Mouse (Mus musculus): Measurements from ENCODE around the gene Klf16. TPM values are rescaled to one million over a fixed set of nuclear protein-coding genes. Genes with fewer than 3 reads are reported as not detected.

Gene Klf16
- total and polyA plus RNA-seq, 3 experiments: 14.1 to 94.0 (median 38.2) TPM

- no peak for TF ChIP-seq ELF1 (IDR thresholded peaks at IDR 0.05; ENCODE audit: low read depth, low read length)
- TF ChIP-seq ZNF384 (IDR thresholded peaks at IDR 0.05; ENCODE audit: low read depth, low read length): no peak
- no peak for TF ChIP-seq MXI1 (IDR thresholded peaks at IDR 0.05; ENCODE audit: low read depth, low read length)
- DNase-seq (ENCODE audit: extremely low read depth): no peak
- Histone ChIP-seq H3K36me3 (replicated peaks in 1 of 2; ENCODE audit: control insufficient read depth in 1 of 2, insufficient read depth in 1 of 2, low read length in 1 of 2) (peaks cover 63 to 94% of the 10 kb centered on the region in 2 experiments), H3K4me2 (ENCODE audit: insufficient read depth, low read depth, poor library complexity, severe bottlenecking) (no peak overlapping the region), H3K27ac (ENCODE audit: insufficient read depth, low read depth) (no peak overlapping the region), H3K9ac (ENCODE audit: insufficient read depth, low read depth) (no peak overlapping the region), H3K4me1 (ENCODE audit: control insufficient read depth in 1 of 2, insufficient read depth in 2 of 2) (peaks cover 0 to 6% of the 10 kb centered on the region in 2 experiments; a peak in 2 of 4 replicates), H3K79me2 (replicated peaks; ENCODE audit: control insufficient read depth, extremely low read depth, insufficient read depth, poor library complexity, severe bottlenecking) (peaks cover 10% of the 10 kb centered on the region), H3K4me3 (replicated peaks in 1 of 3; ENCODE audit: low read depth in 2 of 3, low read length in 2 of 3, poor library complexity in 1 of 3) (no peak overlapping the region), H3K9me3 (replicated peaks; ENCODE audit: low read length) (no peaks in the 10 kb centered on the region), H3K27me3 (replicated peaks) (no peaks in the 10 kb centered on the region)
- dilution Hi-C loops (cut with MboI; ENCODE audit: extremely low pct_ligation_motif_present, extremely low pct_unique_long_range_greater_than_20kb, low sequenced_read_pairs): no loop called here
- in situ Hi-C loops (cut with MboI; ENCODE audit: low pct_ligation_motif_present, low pct_unique_long_range_greater_than_20kb, low sequenced_read_pairs): no loop called here
Observed at GRCm38 (mm10) chr10:80549279-80549678, 27.8 kb downstream of the Klf16 start.

GRCm38 (mm10) chr10:80548428-80549006 lies 28.6 kb downstream of the Klf16 start:
- in situ Hi-C loops (cut with MboI; ENCODE audit: low pct_ligation_motif_present, low pct_unique_long_range_greater_than_20kb, low sequenced_read_pairs) (no loop called here), dilution Hi-C loops (cut with MboI; ENCODE audit: extremely low pct_ligation_motif_present, extremely low pct_unique_long_range_greater_than_20kb, low sequenced_read_pairs) (no loop called here)
- Histone ChIP-seq H3K4me2 (ENCODE audit: insufficient read depth, low read depth, poor library complexity, severe bottlenecking) (no peak overlapping the region), H3K27me3 (replicated peaks) (no peaks in the 10 kb centered on the region), H3K9me3 (replicated peaks; ENCODE audit: low read length) (no peaks in the 10 kb centered on the region), H3K79me2 (replicated peaks; ENCODE audit: control insufficient read depth, extremely low read depth, insufficient read depth, poor library complexity, severe bottlenecking) (peaks cover 9% of the 10 kb centered on the region; the same call in 1 of the 2 replicates), H3K4me3 (replicated peaks in 1 of 3; ENCODE audit: low read depth in 2 of 3, low read length in 2 of 3, poor library complexity in 1 of 3) (no peak overlapping the region), H3K4me1 (ENCODE audit: control insufficient read depth in 1 of 2, insufficient read depth in 2 of 2) (peaks cover 0 to 6% of the 10 kb centered on the region in 2 experiments; a peak in 2 of 4 replicates), H3K36me3 (replicated peaks in 1 of 2; ENCODE audit: control insufficient read depth in 1 of 2, insufficient read depth in 1 of 2, low read length in 1 of 2) (peaks cover 71 to 94% of the 10 kb centered on the region in 2 experiments), H3K27ac (ENCODE audit: insufficient read depth, low read depth) (no peak overlapping the region), H3K9ac (ENCODE audit: insufficient read depth, low read depth) (no peak overlapping the region)
- DNase-seq (ENCODE audit: extremely low read depth): peak; percentile 30
- no peak for TF ChIP-seq CHD1 (IDR thresholded peaks at IDR 0.05; ENCODE audit: low read depth, low read length)
- TF ChIP-seq RAD21 (IDR thresholded peaks at IDR 0.05; ENCODE audit: low read depth, low read length): peak; percentile 10
- TF ChIP-seq HCFC1 (IDR thresholded peaks at IDR 0.05; ENCODE audit: low read depth, low read length): no peak
- TF ChIP-seq SMC3 (IDR thresholded peaks at IDR 0.05; ENCODE audit: low read depth, low read length): peak; percentile 71
- TF ChIP-seq UBTF (IDR thresholded peaks at IDR 0.05; ENCODE audit: low read depth, low read length): no peak
- peak; percentile 10 to 70; a peak in 2 of 4 replicates for TF ChIP-seq CTCF (conservative IDR thresholded peaks at IDR 0.05 in 1 of 2, IDR thresholded peaks at IDR 0.05 in 1 of 2; ENCODE audit: low read depth in 2 of 2, low read length in 2 of 2)
- 0 out of 2 replicates have a peak, but pooled peaks have one; percentile 14 for TF ChIP-seq IRF4 (IDR thresholded peaks at IDR 0.05; ENCODE audit: low read depth, low read length)

GRCm38 (mm10) chr10:80547539-80547938 lies 29.6 kb downstream of the Klf16 start:
- Histone ChIP-seq H3K4me1 (ENCODE audit: control insufficient read depth in 1 of 2, insufficient read depth in 2 of 2) (peaks cover 0 to 6% of the 10 kb centered on the region in 2 experiments; a peak in 1 of 4 replicates), H3K27me3 (replicated peaks) (no peaks in the 10 kb centered on the region), H3K36me3 (replicated peaks in 1 of 2; ENCODE audit: control insufficient read depth in 1 of 2, insufficient read depth in 1 of 2, low read length in 1 of 2) (peaks cover 80 to 95% of the 10 kb centered on the region in 2 experiments), H3K9ac (ENCODE audit: insufficient read depth, low read depth) (no peak overlapping the region), H3K9me3 (replicated peaks; ENCODE audit: low read length) (no peaks in the 10 kb centered on the region), H3K4me3 (replicated peaks in 1 of 3; ENCODE audit: low read depth in 2 of 3, low read length in 2 of 3, poor library complexity in 1 of 3) (no peak overlapping the region), H3K4me2 (ENCODE audit: insufficient read depth, low read depth, poor library complexity, severe bottlenecking) (no peak overlapping the region), H3K27ac (ENCODE audit: insufficient read depth, low read depth) (no peak overlapping the region), H3K79me2 (replicated peaks; ENCODE audit: control insufficient read depth, extremely low read depth, insufficient read depth, poor library complexity, severe bottlenecking) (peaks cover 5% of the 10 kb centered on the region; the same call in 1 of the 2 replicates)
- in situ Hi-C loops (cut with MboI; ENCODE audit: low pct_ligation_motif_present, low pct_unique_long_range_greater_than_20kb, low sequenced_read_pairs) (no loop called here), dilution Hi-C loops (cut with MboI; ENCODE audit: extremely low pct_ligation_motif_present, extremely low pct_unique_long_range_greater_than_20kb, low sequenced_read_pairs) (no loop called here)
- TF ChIP-seq E2F4 (IDR thresholded peaks at IDR 0.05; ENCODE audit: insufficient replicate concordance, low read depth, low read length): no peak
- no peak for TF ChIP-seq JUND (conservative IDR thresholded peaks at IDR 0.05; ENCODE audit: low read depth, low read length)
- no peak for TF ChIP-seq HCFC1 (IDR thresholded peaks at IDR 0.05; ENCODE audit: low read depth, low read length)
- no peak for TF ChIP-seq MAX (IDR thresholded peaks at IDR 0.05; ENCODE audit: low read length)
- no peak for TF ChIP-seq PAX5 (IDR thresholded peaks at IDR 0.05; ENCODE audit: low read length)
- no peak for TF ChIP-seq CHD1 (IDR thresholded peaks at IDR 0.05; ENCODE audit: low read depth, low read length)
- TF ChIP-seq EP300 (IDR thresholded peaks at IDR 0.05; ENCODE audit: low read length): no peak
- TF ChIP-seq USF1 (IDR thresholded peaks at IDR 0.05; ENCODE audit: low read depth, low read length): no peak
- TF ChIP-seq ELF1 (IDR thresholded peaks at IDR 0.05; ENCODE audit: low read depth, low read length): no peak
- no peak for TF ChIP-seq UBTF (IDR thresholded peaks at IDR 0.05; ENCODE audit: low read depth, low read length)
- TF ChIP-seq KAT2A (IDR thresholded peaks at IDR 0.05; ENCODE audit: insufficient replicate concordance, low read length): no peak
- no peak for TF ChIP-seq CTCF (conservative IDR thresholded peaks at IDR 0.05 in 1 of 2, IDR thresholded peaks at IDR 0.05 in 1 of 2; ENCODE audit: low read depth in 2 of 2, low read length in 2 of 2)
- TF ChIP-seq SIN3A (IDR thresholded peaks at IDR 0.05; ENCODE audit: low read length): no peak
- no peak for TF ChIP-seq ZC3H11A (IDR thresholded peaks at IDR 0.05; ENCODE audit: low read depth, low read length)
- TF ChIP-seq NELFE (IDR thresholded peaks at IDR 0.05; ENCODE audit: low read depth, low read length): no peak
- DNase-seq (ENCODE audit: extremely low read depth): no peak
